10 mouse cellular contexts compared by ENCODE assay signal in genomic region chr17:50439365-50439764, GRCm38 (mm10).
DNase-seq lines count a peak whose midpoint lies in the region; ATAC-seq and TF ChIP-seq lines count a peak whose summit lies in the region.
"Had no signal": no experiment of that assay in that cellular context is flagged by ENCODE, and none has a peak within 500 bp of the region (broad histone marks: within the 10 kb centered on the region; RNA-seq: fewer than 3 reads in every experiment).

No protein-coding gene starts in this region.

- H3K4me3 ChIP-seq in lung, adult 2 months (replicated peaks; ENCODE audit: extremely low read depth, low read depth, low read length), result no peak overlapping the region
- no peak overlapping the region for H3K4me3 ChIP-seq in hindbrain, embryonic 16.5 days (ENCODE audit: low read length)
- H3K4me3 ChIP-seq: limb, embryonic 13.5 days; midbrain, embryonic 10.5 days had no signal

- TF ChIP-seq CTCF in lung, adult 2 months (IDR thresholded peaks at IDR 0.05; ENCODE audit: insufficient read depth, low read length), result no peak

- no peak overlapping the region for H3K27ac ChIP-seq in hindbrain, embryonic 16.5 days (ENCODE audit: low read depth, low read length)
- H3K27ac ChIP-seq: limb, embryonic 13.5 days; midbrain, embryonic 10.5 days had no signal

- H3K27me3 ChIP-seq in hindbrain, embryonic 16.5 days (replicated peaks; ENCODE audit: control insufficient read depth, insufficient read depth, low read length), result no peaks in the 10 kb centered on the region
- H3K27me3 ChIP-seq: limb, embryonic 13.5 days had no signal

- peak; percentile 10 to 14 for DNase-seq in lung, adult 18-20 months
- DNase-seq in lung, adult 2 months, result no peak
- DNase-seq in cerebellum, postnatal 14 days, result peak; percentile 30 to 49
- DNase-seq in lung, postnatal 10 days, result peak; percentile 29
- DNase-seq in retina, postnatal 1 day, result no peak
- DNase-seq in urinary bladder, postnatal 10 days (ENCODE audit: low spot score), result no peak
- DNase-seq: adrenal gland, adult 8-10 months had no signal

- H3K4me1 ChIP-seq in lung, adult 2 months (ENCODE audit: control insufficient read depth, insufficient read depth, low read length), result no peaks in the 10 kb centered on the region
- H3K4me1 ChIP-seq in hindbrain, embryonic 16.5 days (ENCODE audit: control insufficient read depth, insufficient read depth, low read depth, low read length), result no peaks in the 10 kb centered on the region; the same call in 1 of the 2 replicates
- H3K4me1 ChIP-seq: limb, embryonic 13.5 days; midbrain, embryonic 10.5 days had no signal

- no peak overlapping the region for H3K9ac ChIP-seq in hindbrain, embryonic 16.5 days (ENCODE audit: low read depth, low read length)
- H3K9ac ChIP-seq: limb, embryonic 13.5 days had no signal

- TF ChIP-seq POLR2A in lung, adult 2 months (IDR thresholded peaks at IDR 0.05; ENCODE audit: borderline replicate concordance, extremely low read depth, low read depth, low read length), result no peak

- H3K4me2 ChIP-seq in hindbrain, embryonic 16.5 days (ENCODE audit: low read length), result no peak overlapping the region
- H3K4me2 ChIP-seq: limb, embryonic 13.5 days had no signal

- ATAC-seq in hindbrain, embryonic 16.5 days, result peak; percentile 63; the same call in 1 of the 2 replicates

- no peaks in the 10 kb centered on the region for H3K9me3 ChIP-seq in hindbrain, embryonic 16.5 days (ENCODE audit: control insufficient read depth, low read length)
- H3K9me3 ChIP-seq: limb, embryonic 13.5 days; midbrain, embryonic 10.5 days had no signal

- H3K36me3 ChIP-seq in hindbrain, embryonic 16.5 days (ENCODE audit: control insufficient read depth, insufficient read depth, low read length), result no peaks in the 10 kb centered on the region
- H3K36me3 ChIP-seq: limb, embryonic 13.5 days; midbrain, embryonic 10.5 days had no signal

- 64% methylated on average over 3 of the region's 3 CpGs for WGBS in lung, adult 2 months
- 64% methylated on average over 3 of the region's 3 CpGs for WGBS in hindbrain, embryonic 16.5 days

Comparison
In these comparisons a context has a peak if more than half of its experiments do, and no peak if none do; other contexts are left out.
1. DNase-seq: peak in lung, adult 18-20 months (2 of 2), cerebellum, postnatal 14 days (2 of 2) and lung, postnatal 10 days (single experiment); none in lung, adult 2 months (single experiment), retina, postnatal 1 day (single experiment) and urinary bladder, postnatal 10 days (single experiment).